Mouse (Mus musculus) cerebellum, postnatal 10 days (tissue): ENCODE measurements around the gene Lin54.

Experiments used
- DNase-seq, 2 experiments: peaks; one replicate each; pipeline ENCODE4 v3.0.0; 2021; ENCODE audit warnings: mixed read lengths in 2 of 2

Lin54 gene

DNA sequence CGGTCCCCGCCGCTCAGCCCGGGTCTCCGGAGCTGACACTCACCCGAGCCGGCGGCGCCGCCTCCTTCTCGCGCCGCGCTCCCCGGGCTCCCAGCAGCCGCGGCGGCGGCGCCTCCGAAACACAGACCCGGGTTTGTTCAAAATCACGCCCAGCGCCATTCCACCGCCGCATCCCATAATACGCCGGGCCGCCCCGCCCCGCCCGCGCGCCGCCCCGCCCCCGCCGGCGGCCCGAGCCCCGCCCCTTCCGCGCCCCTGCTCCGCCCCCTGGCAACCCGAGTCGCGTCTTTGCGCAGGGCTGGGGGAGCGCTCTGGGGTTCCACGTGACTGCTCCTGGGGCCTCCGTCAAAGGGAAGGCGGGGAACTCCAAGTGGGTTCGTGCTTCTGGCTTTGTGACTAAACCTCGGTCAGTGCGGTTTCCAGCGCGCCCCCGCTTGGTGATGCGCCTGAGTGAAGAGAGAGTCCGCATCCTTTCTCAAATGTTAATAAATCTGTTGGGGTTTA, at the start of gene Lin54:
Gene Lin54, minus strand, starts transcription at position 182 of the 504 bp plus-strand sequence.
- peak; percentile 94 to 96 for DNase-seq

DNA sequence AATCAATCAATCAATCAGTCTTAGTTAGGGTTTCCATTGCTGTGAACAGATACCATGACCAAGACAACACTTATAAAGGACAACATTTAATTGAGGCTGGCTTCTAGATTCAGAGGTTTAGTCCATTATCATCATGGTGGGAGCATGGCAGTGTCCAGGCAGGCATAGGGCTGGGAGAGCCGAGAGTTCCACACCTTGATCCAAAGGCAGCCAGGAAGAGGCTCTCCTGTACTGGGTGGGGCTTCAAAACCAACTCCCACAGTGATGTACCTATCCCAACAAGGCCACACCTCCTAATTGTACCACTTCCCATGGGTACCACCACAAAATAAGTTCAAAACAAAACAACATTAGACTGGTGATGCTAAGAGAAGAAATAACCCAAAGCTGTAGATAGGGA, 49.7 kb upstream of the Lin54 start:
- DNase-seq: no peak

DNA sequence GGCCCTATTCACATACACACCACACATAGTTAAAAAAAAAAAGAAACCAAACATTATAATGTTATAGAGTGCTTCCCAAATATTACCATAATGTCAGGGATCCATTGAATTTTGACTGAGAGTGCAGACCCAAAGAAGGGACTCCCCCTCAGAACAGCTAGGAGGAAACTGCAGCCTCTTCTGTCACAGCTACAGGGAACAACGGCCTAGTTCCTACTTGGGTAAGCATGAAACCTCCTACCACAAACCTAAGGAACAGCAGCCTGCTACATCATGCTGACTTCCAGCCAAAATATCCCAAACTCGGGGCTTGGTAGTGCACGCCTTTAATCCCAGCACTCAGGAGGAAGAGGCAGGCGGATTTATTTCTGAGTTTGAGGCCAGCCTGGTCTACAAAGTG, 48.9 kb upstream of the Lin54 start:
- no peak for DNase-seq

DNA sequence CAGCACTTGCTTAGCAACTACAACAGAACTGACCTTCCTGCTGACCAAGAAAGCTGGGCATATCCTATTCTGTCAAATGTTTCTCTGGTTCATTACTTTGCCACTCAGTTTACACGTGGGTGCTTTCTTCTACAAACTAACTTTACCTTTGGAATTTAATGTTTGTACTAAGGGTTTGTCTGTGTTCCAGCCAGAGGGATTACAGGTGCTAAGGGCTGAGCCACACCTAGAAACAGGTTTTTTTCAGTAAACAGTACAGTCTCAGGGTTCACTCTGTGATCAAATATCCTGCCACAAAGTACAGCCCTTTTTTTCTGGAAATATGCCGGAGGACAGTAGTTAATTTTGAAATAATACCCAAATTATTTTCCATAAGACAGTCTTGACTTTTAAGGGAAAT, 47.8 kb upstream of the Lin54 start:
- DNase-seq: no peak

DNA sequence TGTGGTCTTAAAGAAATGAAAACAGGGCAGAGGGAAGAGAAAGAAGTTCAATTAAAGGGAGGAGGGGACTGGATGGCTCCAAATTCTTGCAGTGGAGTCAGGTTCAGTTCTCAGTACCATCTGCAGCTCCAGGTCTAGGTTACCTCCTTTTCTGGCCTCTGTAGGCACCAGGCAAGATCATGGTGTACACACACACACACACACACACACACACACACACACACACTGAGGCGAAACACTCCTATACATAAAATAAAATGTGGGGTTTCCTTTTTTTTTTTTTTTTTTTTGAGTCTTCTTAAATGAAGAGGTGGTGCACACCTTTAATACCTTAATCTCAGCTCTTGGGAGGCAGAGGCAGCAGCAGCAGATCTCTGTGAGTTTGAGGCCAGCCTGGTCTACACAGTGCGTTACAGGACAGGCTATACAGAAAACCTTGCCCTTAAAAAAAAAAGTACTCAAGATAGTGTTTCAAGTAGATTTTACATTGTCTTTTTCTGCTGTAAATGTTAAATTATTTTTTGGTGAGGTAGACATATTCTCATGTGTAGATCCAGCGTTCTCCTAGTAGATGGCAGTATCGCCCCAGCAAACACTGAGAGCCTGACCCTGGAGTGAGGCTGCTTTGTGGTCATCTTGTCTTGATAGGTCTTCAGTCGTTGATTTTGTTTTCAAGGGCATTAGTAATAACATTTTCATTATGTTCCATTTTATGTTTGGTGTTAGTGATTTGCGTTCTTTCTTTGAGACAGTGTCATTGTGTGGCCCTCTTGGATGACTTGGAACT, 46.0 kb upstream of the Lin54 start:
- DNase-seq: peak; percentile 15 to 31

DNA sequence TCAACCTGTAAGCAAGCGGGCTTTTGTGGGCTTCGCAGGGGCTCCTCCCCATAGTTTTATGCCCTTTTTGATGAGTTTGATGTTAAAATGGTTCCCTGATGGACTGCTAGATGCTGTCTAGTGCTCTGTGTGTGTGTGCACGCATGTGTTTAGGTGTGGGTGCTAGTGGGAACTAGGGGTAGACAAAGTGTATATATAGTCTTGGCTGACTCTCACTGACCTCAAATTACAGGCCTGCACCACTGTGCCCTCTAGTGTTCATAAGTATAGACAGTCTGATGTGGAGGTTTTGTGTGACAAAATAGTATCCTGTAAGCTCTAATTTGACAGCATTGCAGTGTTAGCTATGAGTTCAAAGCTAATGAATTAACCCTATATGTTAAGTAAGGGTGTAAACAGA, 36.2 kb upstream of the Lin54 start:
- peak; percentile 31 to 42 for DNase-seq

DNA sequence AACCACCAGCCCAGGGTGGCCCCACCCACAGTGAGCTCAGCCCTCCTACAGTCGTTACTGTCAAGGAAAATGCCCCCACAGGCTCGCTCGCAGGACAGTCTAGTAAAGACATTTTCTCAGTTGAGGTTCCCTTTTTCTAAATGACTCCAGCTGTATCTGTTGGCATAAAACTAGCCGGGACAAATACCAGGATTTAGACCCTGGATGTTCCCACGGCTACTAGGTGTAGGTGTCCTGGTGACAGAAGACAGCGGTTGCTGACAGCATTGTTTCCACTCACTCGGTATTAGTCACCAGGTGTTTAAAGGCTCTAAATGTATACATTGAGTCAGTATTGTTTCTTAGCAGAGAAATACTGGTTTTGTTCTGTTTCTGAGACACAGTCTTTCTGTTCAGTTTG, 35.4 kb upstream of the Lin54 start:
- no peak for DNase-seq

DNA sequence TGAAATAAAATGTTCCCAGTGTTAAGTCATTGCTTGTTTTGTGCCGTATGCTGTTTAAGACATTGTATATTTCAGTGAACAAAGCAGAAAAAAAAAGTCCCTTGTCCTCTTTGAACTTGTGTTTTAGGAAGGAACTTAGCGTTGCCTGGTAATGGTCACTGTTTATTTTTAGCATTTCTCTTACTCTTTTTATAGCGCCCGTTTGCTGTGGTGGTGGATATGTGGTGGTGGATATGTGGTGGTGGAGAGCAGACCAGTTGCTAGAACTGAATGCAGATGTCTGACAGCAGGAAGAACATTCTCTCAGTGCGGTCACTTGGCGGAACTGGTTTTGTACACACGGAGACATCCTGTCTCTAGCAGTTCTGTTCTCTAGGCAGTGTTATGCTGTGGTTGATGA, 25.7 kb upstream of the Lin54 start:
- DNase-seq: no peak

DNA sequence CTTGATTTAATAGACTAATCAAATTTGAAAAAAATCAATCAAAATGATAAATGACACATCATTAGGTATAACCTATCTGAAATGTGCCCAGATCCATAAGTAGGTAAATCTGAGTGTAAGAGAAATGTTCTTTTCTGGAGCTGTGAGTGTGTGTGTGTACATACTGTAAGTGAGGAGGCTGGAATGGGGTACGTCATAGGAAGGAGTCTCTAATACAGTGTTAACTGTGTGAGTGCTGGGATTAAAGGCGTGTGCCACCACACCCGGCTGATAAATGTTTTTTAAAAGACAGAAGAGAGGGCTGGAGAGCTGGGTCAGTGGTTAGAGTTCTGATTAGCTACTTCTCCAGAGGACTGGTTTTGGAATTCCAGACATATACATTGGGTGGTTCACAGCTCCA, 25.2 kb upstream of the Lin54 start:
- no peak for DNase-seq

DNA sequence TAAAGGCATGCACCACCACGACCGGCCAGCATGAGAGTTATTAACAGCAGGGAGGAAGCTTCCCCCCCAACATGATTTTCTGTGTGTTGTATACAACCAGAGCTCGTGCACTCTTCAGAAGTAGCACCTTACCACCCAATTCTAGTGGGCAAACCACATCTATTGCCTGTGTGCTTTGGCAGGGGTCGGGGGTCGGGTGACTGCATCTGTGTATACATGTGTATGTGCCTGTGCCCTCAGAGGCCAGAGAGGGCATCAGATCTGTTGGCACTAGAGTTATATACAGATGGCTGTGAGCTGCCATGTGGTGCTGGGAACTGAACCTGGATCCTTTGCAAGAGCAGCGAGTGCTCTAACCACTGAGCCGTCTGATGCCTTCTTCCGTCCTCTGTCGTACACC, 24.5 kb upstream of the Lin54 start:
- DNase-seq: peak in 1 of 2 experiments; percentile 3

DNA sequence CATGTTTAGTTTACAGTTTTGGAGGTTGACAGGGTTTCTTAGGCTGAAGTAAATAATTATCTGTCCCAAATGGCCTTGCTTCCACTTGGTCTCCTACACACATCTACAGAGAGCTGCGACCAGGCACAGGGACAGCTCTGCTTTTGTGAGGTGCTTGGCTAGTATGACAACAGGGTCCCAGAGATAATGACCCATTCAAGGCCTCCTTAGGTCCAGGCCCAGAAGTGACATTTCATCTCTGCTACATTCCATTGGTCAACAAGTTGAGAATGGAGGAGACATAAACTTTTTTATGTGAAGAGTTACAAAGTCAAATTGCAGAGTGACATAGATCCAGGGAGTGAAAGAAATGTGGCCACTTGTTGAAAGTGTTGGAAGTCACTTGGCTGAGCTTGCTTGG, 22.9 kb upstream of the Lin54 start:
- no peak for DNase-seq

DNA sequence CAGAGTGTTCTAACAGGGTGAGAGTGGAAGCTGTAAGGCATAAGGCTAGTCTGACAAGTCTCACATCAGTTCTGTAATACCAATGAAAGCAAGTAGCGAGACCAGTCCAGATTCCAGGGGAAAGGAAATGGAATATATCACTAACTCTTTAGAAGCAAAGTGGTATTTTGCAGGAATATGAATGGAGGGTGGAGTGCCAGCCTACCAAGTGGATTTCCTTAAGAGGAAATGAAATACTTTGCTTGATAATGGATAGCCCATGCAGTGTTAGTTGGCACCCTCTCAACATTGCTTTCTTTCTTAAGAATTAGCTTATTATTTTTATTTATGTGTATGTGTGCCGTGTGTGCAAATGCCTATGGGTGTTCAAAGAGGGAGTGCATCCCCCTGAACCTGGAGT, 19.8 kb upstream of the Lin54 start:
- no peak for DNase-seq

DNA sequence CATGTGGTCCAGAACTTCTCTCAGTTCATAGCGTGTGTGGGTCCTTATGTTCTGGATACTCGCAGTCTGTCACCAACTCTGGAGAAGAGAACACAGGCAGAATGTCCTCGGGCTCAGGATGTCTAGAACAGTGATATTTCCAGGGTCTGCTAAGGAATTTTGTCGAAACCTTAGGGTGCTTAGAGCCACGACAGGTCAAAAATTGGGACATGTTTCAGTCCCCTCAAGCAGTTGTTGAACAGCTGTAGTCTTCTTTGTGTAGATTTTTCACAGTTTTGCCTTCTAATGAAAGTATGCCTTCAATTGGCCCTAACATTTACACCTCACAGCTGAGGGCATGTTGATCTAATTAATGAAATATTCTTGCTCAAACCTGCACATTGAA, 18.6 kb upstream of the Lin54 start:
- no peak for DNase-seq

DNA sequence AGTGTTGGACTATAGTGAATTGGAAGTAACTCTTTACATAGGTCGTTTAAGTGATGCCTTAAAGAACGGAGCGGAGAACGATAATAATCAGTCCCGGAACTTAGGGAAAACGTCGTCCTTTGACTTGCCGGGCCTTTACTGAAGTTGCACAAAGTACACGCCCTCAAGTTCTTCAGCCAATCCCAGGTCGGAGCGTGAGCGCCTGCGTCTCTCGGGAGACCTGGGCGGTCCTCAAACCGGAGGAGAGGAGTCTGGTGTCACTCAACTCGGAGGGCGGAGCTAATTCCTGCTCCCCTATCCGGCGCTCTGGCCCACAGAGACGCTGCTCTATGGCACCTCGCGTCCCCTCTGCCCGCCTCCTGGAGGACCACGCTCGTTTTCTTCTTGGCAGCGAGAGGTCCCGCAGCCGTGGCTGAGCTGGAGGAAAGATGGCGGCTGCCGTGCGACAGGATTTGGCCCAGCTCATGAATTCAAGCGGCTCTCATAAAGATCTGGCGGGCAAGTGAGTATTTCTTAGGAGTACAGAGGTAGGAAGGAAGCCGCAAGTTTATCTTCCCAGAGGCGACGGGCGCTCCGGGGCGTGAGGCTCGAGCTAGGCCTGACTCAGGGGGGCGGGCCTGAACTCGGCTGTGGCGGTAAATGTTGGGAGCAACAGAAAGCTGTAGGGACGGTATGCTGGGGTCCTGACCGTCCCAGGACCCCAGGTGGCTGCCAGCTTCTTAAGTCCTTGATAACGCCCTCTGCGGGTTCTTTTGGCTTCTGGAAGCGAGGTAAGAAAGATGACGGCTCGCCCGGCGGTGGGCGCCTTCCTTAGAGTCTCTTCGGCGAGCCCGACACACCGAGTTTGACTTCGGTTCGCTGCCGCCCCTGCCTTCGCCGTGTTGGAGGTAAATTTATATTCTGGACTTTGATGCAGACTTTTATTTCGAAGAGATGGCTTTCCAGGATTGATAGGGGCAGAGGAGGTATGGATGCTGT, 17.9 kb upstream of the Lin54 start, which contains the start of gene Cops4:
Gene Cops4, plus strand, starts transcription at position 261 of the 978 bp plus-strand sequence.
- DNase-seq: peak; percentile 97 to 98

DNA sequence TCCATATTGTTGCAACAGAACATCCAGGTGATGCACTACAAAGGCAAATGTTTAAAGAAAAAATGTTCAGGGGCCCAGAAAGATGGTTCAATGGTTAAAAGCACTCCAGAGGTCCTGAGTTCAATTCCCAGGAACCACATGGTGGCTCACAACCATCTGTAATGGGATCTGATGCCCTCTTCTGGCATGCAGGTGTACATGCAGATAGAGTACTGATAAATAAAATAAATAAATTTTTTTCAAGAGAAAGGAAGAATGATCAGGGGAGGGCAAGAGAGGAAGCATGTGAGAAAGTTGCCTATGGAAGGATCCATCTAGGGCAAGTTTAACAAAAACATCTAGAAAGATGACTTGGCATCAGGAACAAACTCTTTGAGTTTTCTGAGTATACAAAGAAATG, 12.1 kb upstream of the Lin54 start:
- no peak for DNase-seq

DNA sequence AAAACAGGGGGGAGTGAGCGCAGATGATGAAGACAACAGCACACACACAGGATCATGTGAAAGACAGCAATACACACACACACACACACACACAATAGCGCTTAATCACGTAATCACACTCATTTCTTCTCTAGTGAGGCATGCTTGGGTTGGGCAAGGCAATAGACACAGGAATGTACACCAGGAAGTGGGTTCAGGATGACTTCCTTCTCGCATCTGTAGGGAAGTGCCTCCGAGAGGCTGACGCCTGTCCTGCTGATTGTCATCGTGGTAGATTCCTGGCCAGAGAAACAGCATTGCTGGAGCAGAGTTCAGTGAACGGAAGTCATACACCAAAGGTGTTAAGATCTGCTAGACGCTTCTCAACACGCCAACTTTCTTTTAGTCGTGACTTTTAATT, 8.8 kb upstream of the Lin54 start:
- DNase-seq: no peak

DNA sequence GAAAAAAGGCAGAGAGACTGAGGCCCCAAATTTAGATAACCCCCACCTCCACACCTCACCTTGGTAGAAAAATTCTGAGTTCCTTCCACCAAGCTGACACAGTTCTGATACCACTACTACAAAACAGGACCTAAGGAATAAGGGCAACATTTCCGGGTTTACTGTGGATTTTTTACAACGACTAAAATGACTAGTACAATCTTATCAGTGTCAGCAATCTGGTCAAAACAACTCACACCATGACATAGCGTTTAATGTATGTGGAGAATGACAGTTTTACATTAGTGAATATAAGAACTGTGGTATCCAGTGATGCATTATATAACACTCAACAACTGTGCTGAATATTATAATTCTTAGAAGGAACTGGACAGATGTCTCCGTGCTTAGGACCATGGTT, 828 bp upstream of the Lin54 start:
- DNase-seq: peak in 1 of 2 experiments; percentile 7

DNA sequence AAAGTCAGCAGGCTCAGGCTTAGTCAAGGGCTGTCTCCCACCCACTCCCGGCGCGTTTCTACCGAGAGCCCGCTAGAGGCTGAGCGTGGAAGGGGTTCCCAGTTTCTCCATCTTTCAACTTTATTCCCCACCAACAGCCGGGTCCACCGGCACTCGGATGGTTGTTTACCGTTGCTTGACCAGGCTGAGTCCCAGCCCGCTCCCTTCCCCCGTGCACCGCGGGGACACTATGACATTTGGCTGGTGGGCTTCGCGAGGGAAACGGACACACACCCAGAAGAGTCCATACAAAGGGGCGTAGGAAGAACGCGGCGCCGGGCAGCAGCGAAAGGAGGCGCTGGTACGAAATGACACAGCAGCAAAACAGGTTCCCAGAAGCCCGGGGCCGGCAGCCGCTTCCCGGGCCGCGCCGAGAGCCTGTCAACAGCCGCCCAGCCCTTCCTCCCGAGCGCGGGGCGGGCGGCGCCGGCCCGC, 571 bp downstream of the Lin54 start:
- DNase-seq: peak; percentile 51 to 59

DNA sequence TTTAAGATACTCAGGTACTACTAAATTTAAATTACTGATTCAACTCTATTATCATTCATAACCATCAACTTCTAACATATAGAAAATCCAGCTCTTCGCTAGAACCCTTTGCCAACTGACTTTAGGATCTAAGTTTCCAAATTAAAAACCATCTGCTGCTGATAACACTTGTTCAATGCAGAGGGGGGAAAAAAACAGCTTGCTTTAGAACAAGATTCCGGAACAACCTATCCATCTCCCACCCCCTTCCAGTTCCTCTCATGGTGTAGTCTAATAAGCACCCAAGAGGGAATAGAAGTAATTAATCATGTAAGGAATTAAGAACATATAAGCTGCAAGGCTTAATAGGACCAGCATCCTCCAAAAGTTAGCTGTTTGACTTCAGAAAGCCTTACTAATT, 1.2 kb downstream of the Lin54 start:
- no peak for DNase-seq

DNA sequence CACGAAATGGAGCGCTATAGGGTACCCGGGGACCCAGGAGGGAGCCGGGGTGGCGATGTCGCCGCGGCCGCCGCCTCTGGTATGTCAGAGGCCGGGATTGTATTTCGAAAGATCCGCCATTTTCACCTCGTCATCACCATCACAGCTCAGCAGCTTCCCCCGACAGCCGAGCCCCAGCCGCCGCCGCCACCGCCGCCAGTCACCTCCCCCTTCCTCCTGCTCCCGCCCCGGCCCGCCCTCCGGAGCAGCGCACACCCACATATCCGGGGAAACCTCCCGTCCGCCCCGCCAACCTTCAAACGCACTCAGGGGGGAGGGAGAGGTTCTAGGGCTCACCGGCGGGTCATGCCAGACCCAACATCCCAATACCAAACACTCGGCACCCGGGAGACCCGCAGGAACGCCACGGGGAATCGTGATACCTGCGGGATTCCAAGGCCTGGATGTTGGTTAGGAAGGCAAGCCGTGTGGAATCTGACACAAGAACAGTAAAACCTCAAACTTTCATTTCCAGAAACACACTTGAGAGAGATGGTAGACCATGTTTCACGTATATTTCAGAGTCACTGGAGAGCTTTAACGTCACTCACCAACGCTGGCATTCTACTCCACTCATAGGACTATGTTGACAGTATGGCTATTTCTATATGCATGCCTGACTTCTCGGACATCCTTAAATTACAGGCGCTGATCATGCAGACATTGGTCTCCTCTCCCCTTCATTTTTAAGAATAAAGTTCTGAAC, 1.8 kb downstream of the Lin54 start:
- peak; percentile 84 to 88 for DNase-seq

DNA sequence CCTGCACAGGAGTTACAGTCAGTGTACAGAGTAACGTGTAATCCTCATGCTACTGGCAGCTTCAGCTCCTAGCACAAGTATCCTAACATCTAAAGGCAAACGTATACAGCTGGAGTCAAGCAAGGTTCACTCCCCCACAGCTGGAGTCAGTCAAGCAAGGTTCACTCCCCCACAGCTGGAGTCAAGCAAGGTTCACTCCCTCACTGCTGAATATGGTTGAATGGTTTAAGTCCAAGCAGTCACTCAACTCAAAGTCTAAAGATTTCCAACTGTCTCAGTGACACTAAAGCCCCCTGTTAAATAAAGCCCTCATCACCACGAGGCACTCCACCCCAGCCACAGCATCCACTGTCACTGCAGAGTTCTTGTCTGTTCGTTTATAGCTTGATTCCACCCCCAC, 8.7 kb downstream of the Lin54 start:
- DNase-seq: no peak

DNA sequence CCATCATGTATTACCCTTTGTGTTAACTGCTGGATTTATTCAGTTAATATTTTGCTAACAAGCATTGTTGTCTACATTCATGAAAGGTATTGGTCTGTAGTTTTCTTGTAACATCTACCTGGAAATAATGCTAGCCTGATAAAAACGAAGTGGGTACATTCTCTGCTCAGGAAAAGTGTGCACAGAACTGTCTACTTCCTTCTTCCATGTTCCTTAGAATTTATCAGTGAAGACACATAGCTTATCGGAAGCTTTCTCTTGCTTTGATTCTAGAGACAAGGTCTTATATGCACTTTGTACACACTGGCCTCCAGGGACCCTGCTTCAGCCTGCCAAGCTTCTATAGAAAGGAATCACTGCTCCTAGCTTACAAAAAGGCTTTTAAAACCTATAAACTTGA, 11.1 kb downstream of the Lin54 start:
- no peak for DNase-seq

DNA sequence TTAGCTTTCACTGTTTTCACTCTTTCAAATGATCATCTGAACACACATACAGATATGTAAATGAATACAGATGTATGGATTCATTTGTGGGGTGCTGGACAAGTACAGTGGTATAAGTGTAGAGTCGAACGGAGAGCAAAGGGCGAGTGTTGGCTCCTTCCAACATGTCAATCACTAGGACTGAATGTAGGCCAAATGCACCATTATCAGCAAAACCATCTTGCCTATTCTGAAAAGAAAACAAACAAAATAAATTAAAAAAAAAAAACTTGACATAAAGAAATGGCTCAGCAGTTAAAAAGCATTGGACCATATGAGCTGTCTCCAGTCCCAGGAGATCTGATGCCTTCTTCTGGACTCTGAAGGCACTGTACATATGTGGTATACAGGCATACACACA, 12.2 kb downstream of the Lin54 start:
- DNase-seq: no peak
